Mouse (Mus musculus): ENCODE measurements around the gene Clec2g.
"Not testable (repeated sequence)": the region's sequence is repeated elsewhere in the genome, so short reads cannot be mapped to it uniquely, and the experiment has no call there.

Clec2g gene

GRCm38 (mm10) chr6:128934081-128934480 lies at the start of gene Clec2g:
Gene Clec2g, plus strand, starts transcription at chr6:128934381.
- not testable (repeated sequence) for DNase-seq (ENCODE audit: low read depth, low spot score)

GRCm38 (mm10) chr6:128887091-128887790 lies 46.9 kb upstream of the Clec2g start, which contains the start of gene Clec2i:
Gene Clec2i, plus strand, starts transcription at chr6:128887588.
- DNase-seq (ENCODE audit: low read depth, low spot score): not testable (repeated sequence)

- DNase-seq (ENCODE audit: low read depth, low spot score): no peak
Measured at GRCm38 (mm10) chr6:128888834-128889233, 45.3 kb upstream of the Clec2g start.

GRCm38 (mm10) chr6:128890948-128891355 lies 43.2 kb upstream of the Clec2g start, which contains the start of gene BC035044:
Gene BC035044, minus strand, starts transcription at chr6:128891126.
- DNase-seq (ENCODE audit: low read depth, low spot score): no peak

- DNase-seq (ENCODE audit: low read depth, low spot score): no peak
Measured at GRCm38 (mm10) chr6:128895404-128896001, 38.7 kb upstream of the Clec2g start.

- DNase-seq (ENCODE audit: low read depth, low spot score): no peak
Measured at GRCm38 (mm10) chr6:128900044-128900443, 34.1 kb upstream of the Clec2g start.

- not testable (repeated sequence) for DNase-seq (ENCODE audit: low read depth, low spot score)
Measured at GRCm38 (mm10) chr6:128900796-128901552, 33.2 kb upstream of the Clec2g start.

GRCm38 (mm10) chr6:128913598-128914254 lies 20.5 kb upstream of the Clec2g start:
- no peak for DNase-seq (ENCODE audit: low read depth, low spot score)

GRCm38 (mm10) chr6:128917322-128917721 lies 16.9 kb upstream of the Clec2g start:
- no peak for DNase-seq (ENCODE audit: low read depth, low spot score)

GRCm38 (mm10) chr6:128933050-128933449 lies 1.1 kb upstream of the Clec2g start:
- DNase-seq (ENCODE audit: low read depth, low spot score): no peak

GRCm38 (mm10) chr6:128935889-128936665 lies 1.9 kb downstream of the Clec2g start:
- not testable (repeated sequence) for DNase-seq (ENCODE audit: low read depth, low spot score)

GRCm38 (mm10) chr6:128941646-128942421 lies 7.7 kb downstream of the Clec2g start:
- no peak for DNase-seq (ENCODE audit: low read depth, low spot score)

- no peak for DNase-seq (ENCODE audit: low read depth, low spot score)
Measured at GRCm38 (mm10) chr6:128945564-128945963, 11.4 kb downstream of the Clec2g start.

GRCm38 (mm10) chr6:128961110-128961509 lies 26.9 kb downstream of the Clec2g start:
- no peak for DNase-seq (ENCODE audit: low read depth, low spot score)

GRCm38 (mm10) chr6:128962108-128962507 lies 27.9 kb downstream of the Clec2g start:
- not testable (repeated sequence) for DNase-seq (ENCODE audit: low read depth, low spot score)

GRCm38 (mm10) chr6:128964519-128964918 lies 30.3 kb downstream of the Clec2g start:
- DNase-seq (ENCODE audit: low read depth, low spot score): no peak

- no peak for DNase-seq (ENCODE audit: low read depth, low spot score)
Measured at GRCm38 (mm10) chr6:128968463-128968862, 34.3 kb downstream of the Clec2g start.

GRCm38 (mm10) chr6:128969741-128970140 lies 35.6 kb downstream of the Clec2g start:
- no peak for DNase-seq (ENCODE audit: low read depth, low spot score)

GRCm38 (mm10) chr6:128970508-128971393 lies 36.6 kb downstream of the Clec2g start:
- DNase-seq (ENCODE audit: low read depth, low spot score): not testable (repeated sequence)

Data from c-Kit-negative CD71-positive TER-119-positive erythroid progenitor cells, embryonic 14.5 days (primary cell).